Mouse (Mus musculus) gastrocnemius, adult 8-10 months (tissue): Measurements from ENCODE around the gene Serpina5. TPM values are rescaled to one million over a fixed set of nuclear protein-coding genes. Genes with fewer than 3 reads are reported as not detected.

ENCODE experiments used
- DNase-seq, 2 experiments: peaks; one replicate each; pipeline ENCODE4 v3.0.0; 2022; ENCODE audit warnings: low spot score in 2 of 2
- total RNA-seq, 4 experiments: library from RNA; stranded (reverse); gene quantifications; 2 replicates each; pipeline ENCODE4 v1.2.4; 2022

Gene Serpina5
- total RNA-seq, 4 experiments from 2014 or later: not detected

- DNase-seq: no peak
These were observed 26.8 kb downstream of the Serpina5 start, which contains the start of gene Serpina3b for GRCm38 (mm10) chr12:104127696-104128095. TSS of gene Serpina3b (plus strand) at chr12:104127996.

- no peak for DNase-seq
These were observed 30.1 kb downstream of the Serpina5 start for GRCm38 (mm10) chr12:104131041-104131440.

DNA sequence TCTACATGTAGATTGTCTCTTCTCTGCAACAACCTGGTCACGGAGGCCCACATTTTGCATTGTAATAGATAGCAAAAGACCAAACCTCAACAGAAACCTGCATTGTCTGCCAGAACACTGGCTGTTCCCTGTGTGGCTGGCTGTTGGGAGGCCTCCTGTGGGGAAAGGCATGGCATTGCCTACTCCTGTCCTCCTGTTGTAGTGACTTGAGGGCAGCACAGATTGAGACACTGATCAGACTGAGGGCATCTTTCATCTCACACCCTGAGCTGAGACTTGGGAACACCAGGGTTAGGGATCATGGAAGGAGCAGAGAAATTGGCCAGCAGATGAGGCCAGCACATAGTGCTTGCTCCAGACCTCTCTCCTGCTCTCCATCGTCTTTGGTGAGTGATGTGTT is 37.3 kb downstream of the Serpina5 start:
- DNase-seq: no peak

GRCm38 (mm10) chr12:104140543-104141103 is 39.7 kb downstream of the Serpina5 start:
- DNase-seq: no peak

DNA sequence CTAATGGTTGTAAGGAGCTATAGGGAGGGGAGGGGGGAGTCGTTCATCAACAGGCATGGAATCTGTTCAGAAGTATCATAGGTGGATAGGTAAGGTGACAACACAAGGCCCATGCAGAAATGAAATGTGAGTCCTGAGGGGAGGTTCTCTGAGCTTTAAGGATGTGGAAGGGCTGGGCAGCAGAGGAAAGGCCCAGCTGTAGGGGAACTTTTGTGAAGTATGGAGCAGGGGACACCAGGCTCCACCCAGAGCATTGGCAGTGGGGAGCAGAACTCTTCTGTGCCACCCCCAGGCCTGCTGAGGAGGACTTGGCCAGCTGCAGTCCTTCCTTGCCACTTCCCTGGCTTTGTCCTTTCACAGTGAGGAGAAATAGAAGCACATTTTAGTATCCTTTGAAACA is 40.6 kb downstream of the Serpina5 start:
- no peak for DNase-seq

DNA sequence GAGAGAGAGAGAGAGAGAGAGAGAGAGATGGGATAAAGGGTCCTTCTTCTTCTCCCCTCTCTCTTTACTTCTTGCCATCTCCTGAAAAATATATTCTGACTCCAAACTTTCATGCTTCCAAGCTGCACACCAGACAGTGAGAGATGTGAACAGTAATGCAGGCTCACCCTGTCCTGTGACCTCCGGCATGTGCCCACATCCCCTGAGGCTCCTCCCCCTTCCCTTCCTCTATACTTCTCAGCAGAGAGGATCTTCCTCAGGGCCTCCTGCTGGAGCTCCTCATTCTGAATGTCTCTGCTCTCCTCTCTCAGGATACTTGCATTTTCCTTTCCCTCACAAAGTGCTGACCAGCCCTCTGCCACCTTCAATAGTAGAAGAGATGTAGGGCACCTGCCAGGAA is 41.5 kb downstream of the Serpina5 start:
- DNase-seq: no peak

DNA sequence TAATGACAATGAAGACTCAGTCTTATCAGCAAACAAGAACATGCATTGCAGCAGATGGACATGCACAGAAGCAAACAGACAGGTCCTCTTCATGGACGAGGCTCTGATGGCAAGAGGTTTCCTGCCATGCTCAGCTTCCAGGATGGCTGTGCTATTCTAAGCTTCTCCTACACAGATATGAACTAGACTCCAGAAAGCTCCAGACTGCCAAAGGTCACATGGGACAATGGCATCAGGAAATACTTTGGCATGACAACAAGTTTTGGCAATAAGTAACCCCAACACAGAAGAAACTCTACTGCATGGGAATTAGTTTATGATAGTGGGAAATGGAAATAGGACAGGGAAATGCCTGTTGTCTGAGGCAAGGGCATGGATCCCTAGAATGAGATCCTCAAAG is 42.4 kb downstream of the Serpina5 start:
- DNase-seq: no peak

GRCm38 (mm10) chr12:104145571-104145970 is 44.7 kb downstream of the Serpina5 start:
- DNase-seq: no peak

GRCm38 (mm10) chr12:104151989-104152388 is 51.1 kb downstream of the Serpina5 start:
- no peak for DNase-seq

GRCm38 (mm10) chr12:104153041-104153645 is 52.2 kb downstream of the Serpina5 start:
- DNase-seq: no peak

DNA sequence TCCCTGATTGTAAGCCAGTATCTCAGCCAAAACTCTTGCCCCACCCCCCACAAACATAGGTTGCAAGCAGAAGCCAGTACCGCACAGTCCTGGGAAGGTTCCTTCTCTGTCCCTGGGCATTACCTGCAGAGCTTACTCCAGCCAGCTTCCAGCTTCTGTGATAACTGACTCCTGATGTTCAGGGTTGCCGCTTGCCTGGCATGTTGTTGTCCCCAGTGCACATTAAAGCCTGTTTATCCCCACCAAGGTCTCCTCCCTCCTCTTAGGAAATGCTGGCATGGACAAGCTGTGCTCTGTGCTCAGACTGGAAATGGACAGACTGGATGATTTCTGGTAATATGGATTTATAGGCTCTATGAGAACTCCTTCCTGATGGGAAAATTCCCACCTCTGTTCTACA is 52.7 kb downstream of the Serpina5 start, which contains the start of gene Serpina3c:
Gene Serpina3c, minus strand, starts transcription at position 215 of the 400 bp plus-strand sequence.
- DNase-seq: no peak

Other genes with a start within 250 kb of the Serpina5 start
- gene Serpina1a, start 237.6 kb upstream of the Serpina5 start, total RNA-seq: under 1 TPM in 2 of 4 experiments, not detected in 2; 0.34 to 0.43 TPM
- gene Serpina1c, start 196.2 kb upstream of the Serpina5 start, total RNA-seq: 1 to 10 TPM in 1 of 4 experiments, not detected in 3; 1.2 TPM
- under 1 TPM in 1 of 4 experiments, not detected in 3; 0.51 TPM for gene Serpina1e, start 142.1 kb upstream of the Serpina5 start, total RNA-seq
- not detected for gene Serpina11, start 111.2 kb upstream of the Serpina5 start, total RNA-seq
- gene Serpina9, start 87.4 kb upstream of the Serpina5 start, total RNA-seq: not detected
- gene Serpina12, start 56.7 kb upstream of the Serpina5 start, total RNA-seq: under 1 TPM in 1 of 4 experiments, not detected in 3; 0.07 TPM
- not detected for gene Serpina3a, start 11.6 kb downstream of the Serpina5 start, total RNA-seq
- gene Serpina3b, start 26.9 kb downstream of the Serpina5 start, total RNA-seq: not detected
- gene Serpina3c, start 52.8 kb downstream of the Serpina5 start, total RNA-seq: 1 to 10 TPM in 3 of 4 experiments, under 1 TPM in 1; 0.39 to 3.2 (median 1.7) TPM
- not detected for gene Serpina3f, start 113.4 kb downstream of the Serpina5 start, total RNA-seq
- gene Serpina3g, start 135.1 kb downstream of the Serpina5 start, total RNA-seq: not detected
- gene Serpina3i, start 162.0 kb downstream of the Serpina5 start, total RNA-seq: under 1 TPM in 1 of 4 experiments, not detected in 3; 0.43 TPM
- gene Serpina3j, start 213.4 kb downstream of the Serpina5 start, total RNA-seq: not detected
- 1 to 10 TPM in 1 of 4 experiments, under 1 TPM in 2, not detected in 1; 0.12 to 4.9 (median 0.29) TPM for gene Serpina3k, start 237.4 kb downstream of the Serpina5 start, total RNA-seq
- under 1 TPM in 2 of 4 experiments, not detected in 2; 0.43 to 0.56 TPM for gene Serpina3m, start 237.4 kb downstream of the Serpina5 start, total RNA-seq